Mouse (Mus musculus) hindbrain, embryonic 15.5 days (tissue): ENCODE measurements around the gene Dph5. TPM values are rescaled to one million over a fixed set of nuclear protein-coding genes. Genes with fewer than 3 reads are reported as not detected.

ENCODE experiments used
- ATAC-seq: fragments of 200-750 bp; cut with Nextera tagmentation; 2 replicates; pipeline ENCODE4 v1.8.0; 2017; ENCODE audit warnings: low read depth, moderate number of reproducible peaks, moderate TSS enrichment; ENCODE audit not compliant: low FRiP score
- H3K27ac ChIP-seq: fragments of 300-500 bp; sonication (generic); replicated peaks from 2 replicates; pipeline ENCODE4 v1.5.1; 2015; ENCODE audit warnings: mild to moderate bottlenecking, inconsistent platforms
- H3K27me3 ChIP-seq: fragments of 300-500 bp; sonication (generic); 2 replicates; pipeline ENCODE4 v1.6.1; 2015; ENCODE audit warnings: control low read depth, inconsistent platforms
- H3K36me3 ChIP-seq: fragments of 300-500 bp; sonication (generic); 2 replicates; pipeline ENCODE4 v1.6.1; 2015; ENCODE audit warnings: control low read depth, inconsistent platforms
- H3K4me1 ChIP-seq: fragments of 300-500 bp; sonication (generic); replicated peaks from 2 replicates; pipeline ENCODE4 v1.6.1; 2015; ENCODE audit warnings: control low read depth, inconsistent platforms
- H3K4me2 ChIP-seq: fragments of 300-500 bp; sonication (generic); 2 replicates; pipeline ENCODE4 v1.6.1; 2015; ENCODE audit warnings: moderate library complexity, mild to moderate bottlenecking, inconsistent platforms
- H3K4me3 ChIP-seq: fragments of 300-500 bp; sonication (generic); 2 replicates; pipeline ENCODE4 v1.5.1; 2015; ENCODE audit warnings: mild to moderate bottlenecking, inconsistent platforms
- H3K9ac ChIP-seq: fragments of 300-500 bp; sonication (generic); 2 replicates; pipeline ENCODE4 v1.6.1; 2015; ENCODE audit warnings: inconsistent platforms
- H3K9me3 ChIP-seq: fragments of 300-500 bp; sonication (generic); 2 replicates; pipeline ENCODE4 v1.6.1; 2016; ENCODE audit warnings: control low read depth, inconsistent platforms
- WGBS: fragments of 180-500 bp; shearing (Covaris S2); methylation state at CpG from one replicate; pipeline ENCODE4 v1.1.7; 2015; 5-methylcytosine and 5-hydroxymethylcytosine counted together
- microRNA-seq: library from miRNA; unstranded; fragments of <30 nt; microRNA quantifications from one replicate; pipeline ENCODE4, GENCODE M21; 2016
- polyA plus RNA-seq: library from polyadenylated mRNA; unstranded; fragments of >200 nt; fragmentation: Nextera tagmentation; extraction: Ambion mirVana; gene quantifications from 2 replicates; pipeline ENCODE4 v1.2.1, GENCODE M21; 2015

The Dph5 gene
- polyA plus RNA-seq, 1 experiment from 2014 or later: 24.3 TPM

DNA sequence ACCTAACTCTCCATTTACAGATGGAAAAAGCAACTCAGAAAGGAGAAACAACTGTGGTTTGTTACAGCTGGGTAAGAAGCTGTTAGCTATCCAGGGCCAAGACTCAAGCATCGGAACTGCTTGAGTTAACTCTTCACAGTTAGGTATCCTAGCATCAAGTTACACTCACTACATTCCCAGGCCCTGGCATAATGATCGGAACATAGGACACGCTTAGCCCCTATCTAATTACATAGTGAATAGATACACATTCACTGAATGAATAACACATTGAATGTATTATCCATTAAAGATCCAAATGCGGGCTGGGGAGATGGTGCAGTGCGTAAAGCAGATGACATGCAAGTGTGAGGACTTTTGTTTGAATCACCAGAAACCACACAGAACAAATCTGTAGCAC is 76.4 kb downstream of the Dph5 start:
- Histone ChIP-seq H3K4me3 (no peak overlapping the region), H3K4me1 (no peaks in the 10 kb centered on the region), H3K27me3 (no peaks in the 10 kb centered on the region), H3K27ac (no peak overlapping the region), H3K36me3 (no peaks in the 10 kb centered on the region), H3K9ac (no peak overlapping the region), H3K9me3 (no peaks in the 10 kb centered on the region), H3K4me2 (no peak overlapping the region)
- ATAC-seq: no peak
- 74% methylated on average over 5 of the region's 5 CpGs for WGBS

DNA sequence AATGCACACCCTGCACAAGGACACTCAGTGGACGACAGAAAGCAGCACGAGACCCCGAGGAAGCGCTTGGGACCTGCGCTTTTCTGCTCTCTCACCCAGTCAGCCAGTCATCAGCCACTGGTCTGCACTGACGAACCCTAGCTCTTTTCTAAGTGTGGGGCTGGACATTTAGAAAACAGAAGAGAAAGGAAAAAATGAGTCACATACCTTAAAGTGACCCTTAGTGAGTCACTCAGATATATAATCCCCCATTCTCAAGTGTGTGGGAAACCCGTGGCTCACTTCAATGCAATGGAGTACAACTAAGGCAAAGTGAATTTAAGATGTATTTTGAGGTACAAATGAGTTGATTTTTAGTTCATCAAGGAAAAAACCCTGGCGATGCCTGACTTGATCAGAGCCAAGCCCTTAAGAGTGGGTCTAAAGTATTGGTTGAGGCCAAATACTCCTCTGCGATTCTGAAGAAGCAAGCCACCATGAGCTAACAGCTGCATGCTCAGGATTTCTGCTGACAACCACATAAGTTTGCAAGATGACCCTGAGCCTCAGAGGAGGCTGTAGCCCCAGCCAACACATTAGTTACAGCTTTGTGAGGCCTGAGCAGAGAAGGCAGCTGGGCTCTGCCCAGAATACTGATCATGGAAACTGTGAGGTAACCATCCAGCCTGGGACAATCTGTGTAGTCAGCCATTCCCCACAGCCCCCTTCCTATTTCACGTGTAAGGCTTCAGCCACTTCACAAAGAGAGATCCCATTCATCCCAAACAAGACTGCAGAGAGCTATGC is 81.3 kb downstream of the Dph5 start:
- 79% methylated on average over 10 of the region's 10 CpGs for WGBS
- no peaks in the 10 kb centered on the region for H3K27me3 ChIP-seq
- H3K27ac ChIP-seq: peak overlapping the region; percentile 55
- no peaks in the 10 kb centered on the region for H3K9me3 ChIP-seq
- no peak overlapping the region for H3K9ac ChIP-seq
- H3K4me2 ChIP-seq: no peak overlapping the region
- H3K4me3 ChIP-seq: no peak overlapping the region
- no peaks in the 10 kb centered on the region for H3K4me1 ChIP-seq
- peaks cover 19% of the 10 kb centered on the region; the same call in 1 of the 2 replicates for H3K36me3 ChIP-seq
- peak; percentile 91 for ATAC-seq

DNA sequence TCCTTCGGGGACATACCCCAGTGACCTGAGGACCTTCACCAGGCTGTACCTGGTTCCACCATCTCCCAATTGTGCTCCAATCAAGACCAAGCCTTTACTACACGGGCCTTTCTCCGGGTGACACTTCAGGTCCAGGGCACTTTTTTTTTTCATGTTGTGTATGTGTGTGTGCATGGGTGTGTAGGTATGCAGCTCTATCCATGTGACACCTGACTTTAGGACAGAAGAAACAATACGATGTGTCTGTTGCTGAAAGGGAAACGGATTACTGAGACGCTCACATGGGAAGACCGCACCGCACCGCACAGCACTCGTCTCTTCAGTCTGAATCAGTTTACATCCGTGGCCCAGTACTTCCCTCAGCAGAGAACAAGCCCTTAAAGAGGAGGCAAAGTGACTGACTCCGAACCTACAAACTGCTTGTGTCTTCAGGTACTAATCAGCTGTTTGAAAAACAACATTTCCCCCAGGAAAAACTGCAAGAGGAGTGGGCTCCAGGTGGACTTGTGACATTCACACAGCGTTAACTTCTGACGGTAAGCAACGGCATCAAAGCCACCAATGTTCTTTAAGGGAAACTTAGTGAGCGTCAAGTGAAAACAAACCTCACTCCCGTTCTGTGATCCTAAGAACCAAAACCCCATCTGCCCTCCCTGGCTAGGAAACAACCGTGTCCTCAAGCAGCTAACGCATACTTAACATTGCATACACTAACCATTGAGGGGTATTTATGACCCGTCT is 83.6 kb downstream of the Dph5 start:
- ATAC-seq: no peak
- Histone ChIP-seq H3K36me3 (peaks cover 19% of the 10 kb centered on the region; the same call in 1 of the 2 replicates), H3K4me3 (no peak overlapping the region), H3K27me3 (no peaks in the 10 kb centered on the region), H3K4me2 (no peak overlapping the region), H3K9me3 (no peaks in the 10 kb centered on the region), H3K27ac (no peak overlapping the region), H3K9ac (no peak overlapping the region), H3K4me1 (no peaks in the 10 kb centered on the region)
- 95% methylated on average over 20 of the region's 20 CpGs for WGBS

DNA sequence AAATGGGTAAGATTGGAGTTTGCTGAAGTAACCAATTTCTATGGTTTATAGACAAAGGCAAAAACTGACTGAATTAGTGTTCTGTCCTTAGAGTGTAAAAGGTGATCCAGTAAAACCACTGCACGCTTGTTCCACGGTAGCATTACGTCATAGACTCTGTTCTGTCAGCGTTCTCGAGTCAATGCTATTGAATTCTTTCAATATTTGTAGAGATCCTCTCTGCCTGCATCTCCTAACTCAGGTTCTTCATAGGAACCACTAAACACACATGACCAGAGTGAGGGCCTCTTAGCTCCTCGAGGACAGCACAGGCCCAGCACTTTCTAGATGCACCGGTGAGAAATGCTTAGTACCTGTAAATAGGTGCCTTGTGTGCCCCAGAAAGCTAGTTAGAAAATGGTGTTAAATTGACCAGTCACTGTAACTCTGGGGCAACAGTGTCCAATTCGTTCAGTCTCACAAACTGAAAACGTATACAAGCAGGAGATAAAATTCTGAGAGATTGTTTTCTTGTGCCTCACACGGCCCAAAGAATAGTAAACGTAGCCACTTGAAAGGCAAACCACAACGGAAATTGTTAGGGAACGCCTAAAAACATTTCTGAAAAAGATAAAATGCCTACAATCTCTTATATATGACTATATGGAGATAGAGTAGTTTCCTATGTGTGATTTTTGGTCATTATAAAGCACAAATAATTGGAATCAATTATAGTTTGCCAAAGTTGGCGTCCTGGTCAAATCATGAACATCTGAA is 84.4 kb downstream of the Dph5 start:
- Histone ChIP-seq H3K36me3 (peaks cover 23% of the 10 kb centered on the region), H3K27me3 (no peaks in the 10 kb centered on the region), H3K9me3 (no peaks in the 10 kb centered on the region), H3K27ac (no peak overlapping the region), H3K4me3 (no peak overlapping the region), H3K9ac (no peak overlapping the region), H3K4me2 (no peak overlapping the region), H3K4me1 (no peaks in the 10 kb centered on the region)
- ATAC-seq: no peak
- 95% methylated on average over 14 of the region's 14 CpGs for WGBS

DNA sequence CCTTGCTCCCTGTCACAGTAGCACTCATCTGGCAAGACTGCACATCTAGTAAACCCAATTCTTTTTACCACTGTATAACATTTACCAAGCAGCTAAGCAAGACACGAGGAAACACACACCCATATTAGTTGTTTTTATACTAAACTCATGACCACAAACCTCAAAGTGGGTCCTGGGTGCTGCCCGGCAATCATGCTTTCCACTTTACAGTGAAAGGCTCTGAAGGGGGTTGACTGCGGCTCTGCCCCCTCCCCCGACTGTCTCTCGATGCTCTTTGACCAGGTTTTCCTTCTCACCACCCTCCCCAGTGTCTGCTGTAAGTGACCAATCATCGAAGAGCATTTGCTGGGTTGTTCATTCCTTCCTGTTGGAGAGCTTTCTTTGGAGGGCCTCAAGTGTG is 86.6 kb downstream of the Dph5 start:
- H3K4me2 ChIP-seq: no peak overlapping the region
- 94% methylated on average over 6 of the region's 6 CpGs for WGBS
- H3K4me1 ChIP-seq: no peaks in the 10 kb centered on the region
- H3K9me3 ChIP-seq: no peaks in the 10 kb centered on the region
- no peak overlapping the region for H3K9ac ChIP-seq
- no peaks in the 10 kb centered on the region for H3K27me3 ChIP-seq
- peaks cover 27% of the 10 kb centered on the region for H3K36me3 ChIP-seq
- H3K4me3 ChIP-seq: no peak overlapping the region
- no peak for ATAC-seq
- H3K27ac ChIP-seq: no peak overlapping the region

DNA sequence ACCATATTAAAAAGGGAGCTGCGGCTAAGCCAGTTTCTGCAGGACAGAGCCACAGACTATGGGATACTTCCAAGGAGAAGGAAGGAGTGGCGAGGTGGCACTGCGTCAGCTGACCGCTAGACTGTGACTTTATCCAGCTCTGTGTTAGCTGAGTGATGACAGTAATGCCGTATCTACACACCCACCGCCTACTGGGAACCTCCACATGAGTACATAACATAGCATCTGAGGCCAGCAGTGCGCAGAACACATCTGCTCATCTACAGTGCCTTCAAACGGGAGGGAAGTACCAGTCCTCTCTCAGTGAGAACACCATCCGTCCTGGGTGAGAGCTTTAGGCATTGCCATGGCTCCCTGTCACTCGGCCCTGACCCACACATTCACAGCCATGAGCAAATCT is 87.4 kb downstream of the Dph5 start:
- no peaks in the 10 kb centered on the region for H3K27me3 ChIP-seq
- H3K36me3 ChIP-seq: peaks cover 26% of the 10 kb centered on the region
- no peaks in the 10 kb centered on the region for H3K9me3 ChIP-seq
- H3K4me3 ChIP-seq: no peak overlapping the region
- H3K9ac ChIP-seq: no peak overlapping the region
- H3K4me2 ChIP-seq: no peak overlapping the region
- ATAC-seq: no peak
- WGBS: 89% methylated on average over 10 of the region's 10 CpGs
- no peak overlapping the region for H3K27ac ChIP-seq
- H3K4me1 ChIP-seq: no peaks in the 10 kb centered on the region

DNA sequence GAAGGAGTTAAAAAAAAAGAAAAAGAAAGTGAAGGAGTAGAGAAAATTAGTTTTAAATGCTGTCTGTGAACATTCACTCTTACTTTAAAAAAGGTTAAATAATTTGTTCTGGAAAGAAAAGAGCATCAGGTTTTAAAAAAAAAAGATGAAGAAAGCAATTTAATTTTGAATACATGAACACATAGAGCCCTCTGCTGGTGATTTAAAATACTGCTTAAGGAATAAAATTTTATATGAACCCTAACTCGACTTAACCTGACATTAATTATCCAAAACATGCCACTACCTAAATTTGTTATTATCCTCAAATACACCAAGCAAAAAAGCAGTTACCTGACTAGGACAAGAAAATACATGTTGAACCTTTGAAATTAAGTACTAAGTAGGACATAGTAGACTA is 91.4 kb downstream of the Dph5 start:
- H3K36me3 ChIP-seq: peaks cover 33% of the 10 kb centered on the region
- no peaks in the 10 kb centered on the region for H3K27me3 ChIP-seq
- no peak overlapping the region for H3K9ac ChIP-seq
- no peaks in the 10 kb centered on the region for H3K4me1 ChIP-seq
- H3K27ac ChIP-seq: no peak overlapping the region
- H3K9me3 ChIP-seq: no peaks in the 10 kb centered on the region
- no peak overlapping the region for H3K4me3 ChIP-seq
- H3K4me2 ChIP-seq: no peak overlapping the region
- ATAC-seq: no peak
- WGBS: 44% methylated on average over 1 of the region's 1 CpGs

DNA sequence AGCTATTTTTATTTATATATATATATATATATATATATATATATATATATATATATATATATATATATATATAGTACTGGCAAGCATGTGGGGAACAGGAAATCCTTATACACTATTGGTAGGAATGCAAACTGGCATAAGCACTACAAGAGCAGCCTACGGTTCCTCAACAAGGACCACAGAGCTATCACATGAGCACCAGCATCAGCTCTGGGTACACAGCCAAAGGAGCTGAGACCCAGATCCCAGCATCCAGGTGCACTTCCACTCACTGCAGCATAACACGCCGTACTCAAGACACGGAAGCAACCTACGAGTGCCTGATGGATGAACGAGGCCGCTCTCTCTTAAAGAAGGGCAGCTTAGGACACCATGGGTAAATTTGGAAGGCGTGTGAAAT is 95.6 kb downstream of the Dph5 start:
- Histone ChIP-seq H3K4me3 (no peak overlapping the region), H3K9me3 (no peaks in the 10 kb centered on the region), H3K4me2 (no peak overlapping the region), H3K27ac (no peak overlapping the region), H3K9ac (no peak overlapping the region), H3K4me1 (no peaks in the 10 kb centered on the region), H3K36me3 (peaks cover 45% of the 10 kb centered on the region), H3K27me3 (no peaks in the 10 kb centered on the region)
- no peak for ATAC-seq
- WGBS: 97% methylated on average over 8 of the region's 8 CpGs

Small RNAs within 50 kb of the gene (microRNA-seq; reads per million reads assigned to microRNA genes)
- gene Mir669n: not detected

Other genes starting within 250 kb of the Dph5 start
- gene S1pr1, start 172.8 kb upstream of the Dph5 start, polyA plus RNA-seq: 30.6 and 31.4 TPM in 2 replicates
- 16.7 and 21.0 TPM in 2 replicates for gene Slc30a7, start 119.6 kb downstream of the Dph5 start, polyA plus RNA-seq
- gene Extl2, start 119.6 kb downstream of the Dph5 start, polyA plus RNA-seq: 35.1 and 35.6 TPM in 2 replicates
- gene Vcam1, start 241.9 kb downstream of the Dph5 start, polyA plus RNA-seq: 36.2 TPM in 2 replicates